Mouse (Mus musculus) neutrophil, adult 5-6 weeks (primary cell): ENCODE measurements around the gene Scfd2. TPM values are rescaled to one million over a fixed set of nuclear protein-coding genes. Genes with fewer than 3 reads are reported as not detected.

ENCODE experiments used
- ATAC-seq: fragments of 151-379, 151-347 bp; 2 replicates; pipeline ENCODE4 v1.8.0; 2017; ENCODE audit warnings: mild to moderate bottlenecking, moderate TSS enrichment; ENCODE audit not compliant: insufficient number of reproducible peaks, poor library complexity, low FRiP score, severe bottlenecking; ENCODE audit errors: extremely low read depth
- total RNA-seq: library from RNA; stranded (forward); fragments of 200-1000 nt; gene quantifications from 2 replicates; pipeline ENCODE4 v1.2.3, GENCODE M21; 2017

Scfd2 gene
- 13.2 and 14.5 TPM in 2 replicates for total RNA-seq

- ATAC-seq, result peak; percentile 95
Observed at GRCm38 (mm10) chr5:74531630-74532280, at the start of gene Scfd2. Gene Scfd2, minus strand, starts transcription at chr5:74531759.

GRCm38 (mm10) chr5:74571767-74572166 is 40.2 kb upstream of the Scfd2 start:
- no peak for ATAC-seq

- ATAC-seq, result no peak
Observed at GRCm38 (mm10) chr5:74561151-74561550, 29.6 kb upstream of the Scfd2 start.

GRCm38 (mm10) chr5:74549566-74549965 is 18.0 kb upstream of the Scfd2 start:
- no peak for ATAC-seq

GRCm38 (mm10) chr5:74545606-74546005 is 14.0 kb upstream of the Scfd2 start:
- ATAC-seq, result no peak

- ATAC-seq, result no peak
Observed at GRCm38 (mm10) chr5:74536180-74536947, 4.8 kb upstream of the Scfd2 start.

GRCm38 (mm10) chr5:74535240-74536021 is 3.9 kb upstream of the Scfd2 start, which contains the start of gene Fip1l1:
Gene Fip1l1, plus strand, starts transcription at chr5:74535449.
- peak; percentile 54 for ATAC-seq

- ATAC-seq, result no peak
Observed at GRCm38 (mm10) chr5:74530785-74531184, 774 bp downstream of the Scfd2 start.

- no peak for ATAC-seq
Observed at GRCm38 (mm10) chr5:74527025-74527424, 4.5 kb downstream of the Scfd2 start.

- no peak for ATAC-seq
Observed at GRCm38 (mm10) chr5:74511686-74512085, 19.9 kb downstream of the Scfd2 start.

- no peak for ATAC-seq
Observed at GRCm38 (mm10) chr5:74492705-74493104, 38.9 kb downstream of the Scfd2 start.

GRCm38 (mm10) chr5:74484646-74485045 is 46.9 kb downstream of the Scfd2 start:
- ATAC-seq, result no peak

- no peak for ATAC-seq
Observed at GRCm38 (mm10) chr5:74482633-74483032, 48.9 kb downstream of the Scfd2 start.

GRCm38 (mm10) chr5:74482034-74482433 is 49.5 kb downstream of the Scfd2 start:
- no peak for ATAC-seq

- ATAC-seq, result no peak
Observed at GRCm38 (mm10) chr5:74480409-74480808, 51.1 kb downstream of the Scfd2 start.

GRCm38 (mm10) chr5:74479947-74480346 is 51.6 kb downstream of the Scfd2 start:
- ATAC-seq, result no peak

- no peak for ATAC-seq
Observed at GRCm38 (mm10) chr5:74479157-74479556, 52.4 kb downstream of the Scfd2 start.

GRCm38 (mm10) chr5:74476551-74476950 is 55.0 kb downstream of the Scfd2 start:
- ATAC-seq, result no peak

- no peak for ATAC-seq
Observed at GRCm38 (mm10) chr5:74473117-74473516, 58.4 kb downstream of the Scfd2 start.

GRCm38 (mm10) chr5:74470819-74471218 is 60.7 kb downstream of the Scfd2 start:
- no peak for ATAC-seq
